Mouse (Mus musculus) brown adipose tissue, adult 24 weeks (tissue): Measurements from ENCODE around the gene Mphosph9. TPM values are rescaled to one million over a fixed set of nuclear protein-coding genes. Genes with fewer than 3 reads are reported as not detected.
"Not testable (repeated sequence)": the region's sequence is repeated elsewhere in the genome, so short reads cannot be mapped to it uniquely, and the experiment has no call there.

Experiments
- H3K27ac ChIP-seq: fragments of 200-500 bp; replicated peaks from 2 replicates; pipeline ENCODE4 v1.5.1; 2012; ENCODE audit warnings: low read depth, mild to moderate bottlenecking, low read length
- H3K4me1 ChIP-seq: fragments of 200-500 bp; 2 replicates; pipeline ENCODE4 v1.6.1; 2012; ENCODE audit warnings: low read length, mixed read lengths; ENCODE audit not compliant: control insufficient read depth, insufficient read depth, insufficient read length
- H3K4me3 ChIP-seq: fragments of 200-500 bp; 2 replicates; pipeline ENCODE4 v1.5.1; 2012; ENCODE audit warnings: low read depth, mild to moderate bottlenecking, low read length, moderate library complexity; ENCODE audit not compliant: insufficient read depth
- polyA plus RNA-seq: library from polyadenylated mRNA; stranded (reverse); fragments of >200 nt; gene quantifications from 2 replicates; pipeline ENCODE4 v1.2.4, GENCODE M21; 2012; ENCODE audit not compliant: missing spikeins, insufficient read depth, insufficient read length

The Mphosph9 gene
- 2.0 and 3.7 TPM in 2 replicates for polyA plus RNA-seq

- Histone ChIP-seq H3K27ac (peak within 1 kb of the TSS; percentile 48), H3K4me1 (no peaks in the 10 kb centered on the region), H3K4me3 (peak within 1 kb of the TSS; percentile 69)
Measured at GRCm38 (mm10) chr5:124327510-124328364, at the start of gene Mphosph9, which contains the start of gene 2810006K23Rik. TSS of gene Mphosph9 (minus strand) at chr5:124327972. TSS of gene 2810006K23Rik (plus strand) at chr5:124328089.

- no peaks in the 10 kb centered on the region for H3K4me1 ChIP-seq
- H3K27ac ChIP-seq, result no peak overlapping the region
- H3K4me3 ChIP-seq, result no peak overlapping the region
Measured at GRCm38 (mm10) chr5:124377149-124377548, 49.4 kb upstream of the Mphosph9 start.

- Histone ChIP-seq H3K4me3 (no peak overlapping the region), H3K27ac (no peak overlapping the region), H3K4me1 (no peaks in the 10 kb centered on the region)
Measured at GRCm38 (mm10) chr5:124376401-124376800, 48.6 kb upstream of the Mphosph9 start.

GRCm38 (mm10) chr5:124374298-124374697 is 46.5 kb upstream of the Mphosph9 start:
- H3K4me3 ChIP-seq, result no peak overlapping the region
- no peak overlapping the region for H3K27ac ChIP-seq
- H3K4me1 ChIP-seq, result no peaks in the 10 kb centered on the region

GRCm38 (mm10) chr5:124366721-124367120 is 38.9 kb upstream of the Mphosph9 start:
- H3K4me3 ChIP-seq, result no peak overlapping the region
- no peak overlapping the region for H3K27ac ChIP-seq
- H3K4me1 ChIP-seq, result no peaks in the 10 kb centered on the region

GRCm38 (mm10) chr5:124365754-124366153 is 38.0 kb upstream of the Mphosph9 start:
- Histone ChIP-seq H3K27ac (no peak overlapping the region), H3K4me3 (no peak overlapping the region), H3K4me1 (no peaks in the 10 kb centered on the region)

- Histone ChIP-seq H3K4me3 (no peak overlapping the region), H3K27ac (no peak overlapping the region), H3K4me1 (no peaks in the 10 kb centered on the region)
Measured at GRCm38 (mm10) chr5:124364173-124364918, 36.6 kb upstream of the Mphosph9 start.

GRCm38 (mm10) chr5:124362982-124363381 is 35.2 kb upstream of the Mphosph9 start, which contains the start of gene Cdk2ap1:
TSS of gene Cdk2ap1 (minus strand) at chr5:124363082.
- H3K4me1 ChIP-seq, H3K27ac ChIP-seq, H3K4me3 ChIP-seq: not testable (repeated sequence)

GRCm38 (mm10) chr5:124359641-124360040 is 31.9 kb upstream of the Mphosph9 start:
- Histone ChIP-seq H3K4me3 (no peak overlapping the region), H3K4me1 (no peaks in the 10 kb centered on the region), H3K27ac (no peak overlapping the region)

- Histone ChIP-seq H3K4me1 (peaks cover 4% of the 10 kb centered on the region), H3K27ac (no peak overlapping the region), H3K4me3 (no peak overlapping the region)
Measured at GRCm38 (mm10) chr5:124356695-124357094, 28.9 kb upstream of the Mphosph9 start.

- Histone ChIP-seq H3K4me1 (peaks cover 10% of the 10 kb centered on the region), H3K27ac (no peak overlapping the region), H3K4me3 (no peak overlapping the region; the same call in 1 of the 2 replicates)
Measured at GRCm38 (mm10) chr5:124355425-124355959, 27.7 kb upstream of the Mphosph9 start.

GRCm38 (mm10) chr5:124354574-124355424 is 27.0 kb upstream of the Mphosph9 start:
- no peak overlapping the region for H3K27ac ChIP-seq

GRCm38 (mm10) chr5:124353726-124354547 is 26.2 kb upstream of the Mphosph9 start:
- H3K4me1 ChIP-seq, result peaks cover 10% of the 10 kb centered on the region
- peak overlapping the region; percentile 97 for H3K4me3 ChIP-seq
- peak overlapping the region; percentile 57 for H3K27ac ChIP-seq

More at GRCm38 (mm10) chr5:124354574-124355424, 27.0 kb upstream of the Mphosph9 start:
- peak overlapping the region; percentile 81 for H3K4me3 ChIP-seq
- peaks cover 10% of the 10 kb centered on the region for H3K4me1 ChIP-seq
